ENCODE assay signal across 9 mouse cellular contexts in genomic region chr16:92883821-92884272, GRCm38 (mm10). TPM values are rescaled to one million over a fixed set of nuclear protein-coding genes. Genes with fewer than 3 reads are reported as not detected.
DNase-seq lines count a peak whose midpoint lies in the region; ATAC-seq lines count a peak whose summit lies in the region.
"Had no signal": no experiment of that assay in that cellular context is flagged by ENCODE, and none has a peak within 500 bp of the region (broad histone marks: within the 10 kb centered on the region; RNA-seq: fewer than 3 reads in every experiment).

No protein-coding gene starts in this region.

- H3K9me3 ChIP-seq in liver, embryonic 13.5 days (replicated peaks): no peaks in the 10 kb centered on the region
- no peaks in the 10 kb centered on the region for H3K9me3 ChIP-seq in midbrain, embryonic 13.5 days
- no peaks in the 10 kb centered on the region for H3K9me3 ChIP-seq in hindbrain, embryonic 16.5 days (ENCODE audit: control insufficient read depth, low read length)

- H3K27ac ChIP-seq in liver, embryonic 13.5 days: peak overlapping the region; percentile 76
- no peak overlapping the region for H3K27ac ChIP-seq in midbrain, embryonic 13.5 days
- no peak overlapping the region for H3K27ac ChIP-seq in hindbrain, embryonic 16.5 days (ENCODE audit: low read depth, low read length)
- H3K27ac ChIP-seq: hindbrain, embryonic 14.5 days had no signal

- intact Hi-C loops in left cerebral cortex, postnatal 4 days (cut with DNase I): no loop called here

- H3K4me1 ChIP-seq in liver, embryonic 13.5 days (replicated peaks): peaks cover 35% of the 10 kb centered on the region
- no peaks in the 10 kb centered on the region for H3K4me1 ChIP-seq in midbrain, embryonic 13.5 days (replicated peaks)
- no peaks in the 10 kb centered on the region for H3K4me1 ChIP-seq in hindbrain, embryonic 16.5 days (ENCODE audit: control insufficient read depth, insufficient read depth, low read depth, low read length)

- peak; percentile 54 for ATAC-seq in CD4-positive, CD25-positive, alpha-beta regulatory T cell, adult 4 months
- ATAC-seq in erythroid progenitor cell, adult 5-6 weeks (replicated peaks; ENCODE audit: low FRiP score, poor library complexity, severe bottlenecking): peak; percentile 90
- peak; percentile 98 for ATAC-seq in liver, embryonic 13.5 days (ENCODE audit: low read depth)
- ATAC-seq in midbrain, embryonic 13.5 days: no peak
- ATAC-seq in hindbrain, embryonic 16.5 days: no peak

- 0 out of 2 replicates have a peak, but pooled peaks cover 4% of the 10 kb centered on the region for H3K27me3 ChIP-seq in liver, embryonic 13.5 days
- H3K27me3 ChIP-seq in midbrain, embryonic 13.5 days: no peaks in the 10 kb centered on the region
- no peaks in the 10 kb centered on the region for H3K27me3 ChIP-seq in hindbrain, embryonic 16.5 days (replicated peaks; ENCODE audit: control insufficient read depth, insufficient read depth, low read length)

- peak; percentile 41 for DNase-seq in CD4-positive helper T cell, adult 2 months (ENCODE audit: low read depth, low spot score)
- DNase-seq in liver, embryonic 13.5 days: peak; percentile 86
- no peak for DNase-seq in frontal cortex, postnatal 10 days (ENCODE audit: low spot score in 2 of 2)
- DNase-seq in left cerebral cortex, postnatal 4 days: no peak

- H3K4me3 ChIP-seq in liver, embryonic 13.5 days (replicated peaks): peak overlapping the region; percentile 15; the same call in 1 of the 2 replicates
- H3K4me3 ChIP-seq in midbrain, embryonic 13.5 days (replicated peaks): no peak overlapping the region
- no peak overlapping the region for H3K4me3 ChIP-seq in hindbrain, embryonic 16.5 days (ENCODE audit: low read length)

- H3K36me3 ChIP-seq in liver, embryonic 13.5 days: no peaks in the 10 kb centered on the region
- no peaks in the 10 kb centered on the region for H3K36me3 ChIP-seq in midbrain, embryonic 13.5 days
- H3K36me3 ChIP-seq in hindbrain, embryonic 16.5 days (ENCODE audit: control insufficient read depth, insufficient read depth, low read length): no peaks in the 10 kb centered on the region

- WGBS in liver, embryonic 13.5 days (ENCODE audit: insufficient replicate concordance): 10% methylated on average over 12 of the region's 12 CpGs
- WGBS in midbrain, embryonic 13.5 days: 82% methylated on average over 12 of the region's 12 CpGs
- 68% methylated on average over 12 of the region's 12 CpGs for WGBS in hindbrain, embryonic 16.5 days

- peak overlapping the region; percentile 52 for H3K9ac ChIP-seq in liver, embryonic 13.5 days
- no peak overlapping the region for H3K9ac ChIP-seq in midbrain, embryonic 13.5 days (replicated peaks)
- no peak overlapping the region for H3K9ac ChIP-seq in hindbrain, embryonic 16.5 days (ENCODE audit: low read depth, low read length)
- H3K9ac ChIP-seq: hindbrain, embryonic 14.5 days had no signal

- H3K4me2 ChIP-seq in liver, embryonic 13.5 days: peak overlapping the region; percentile 40
- H3K4me2 ChIP-seq in midbrain, embryonic 13.5 days (replicated peaks): no peak overlapping the region
- H3K4me2 ChIP-seq in hindbrain, embryonic 16.5 days (ENCODE audit: low read length): no peak overlapping the region
- H3K4me2 ChIP-seq: hindbrain, embryonic 14.5 days had no signal

RNA-seq across cellular contexts. Expression of gene Runx1, which starts 57.9 kb away (rescaled TPM):
- 10 to 100 TPM; 40.2 to 41.6 TPM for polyA plus RNA-seq in CD4-positive, CD25-positive, alpha-beta regulatory T cell, adult 4 months (2017; shearing (Covaris generic))
- total RNA-seq in erythroid progenitor cell, adult 5-6 weeks (2015; ENCODE audit: low replicate concordance): 66.7 and 107 TPM in 2 replicates
- 57.8 and 59.5 TPM in 2 replicates for total RNA-seq in erythroid progenitor cell, adult 5-6 weeks (2017; ENCODE audit: low replicate concordance)
- 5.9 and 6.9 TPM in 2 replicates for polyA plus RNA-seq in liver, embryonic 13.5 days (2015; fragmentation: Nextera tagmentation; extraction: Ambion mirVana)
- total RNA-seq in left cerebral cortex, postnatal 4 days (2021): 1 to 10 TPM; 1.2 to 1.8 TPM
- polyA plus RNA-seq in midbrain, embryonic 13.5 days (2015; fragmentation: Nextera tagmentation; extraction: Ambion mirVana): 0.52 and 1.1 TPM in 2 replicates
- polyA plus RNA-seq in hindbrain, embryonic 16.5 days (2015; fragmentation: Nextera tagmentation; extraction: Ambion mirVana): 0.94 and 1.7 TPM in 2 replicates

Comparison
In these comparisons a context has a peak if more than half of its experiments do, and no peak if none do; other contexts are left out.
1. DNase-seq: peak in CD4-positive helper T cell, adult 2 months (single experiment) and liver, embryonic 13.5 days (single experiment); none in frontal cortex, postnatal 10 days (0 of 2) and left cerebral cortex, postnatal 4 days (single experiment).
2. ATAC-seq: peak in CD4-positive, CD25-positive, alpha-beta regulatory T cell, adult 4 months (single experiment), erythroid progenitor cell, adult 5-6 weeks (single experiment) and liver, embryonic 13.5 days (single experiment); none in midbrain, embryonic 13.5 days (single experiment) and hindbrain, embryonic 16.5 days (single experiment).